Mouse (Mus musculus) liver, adult 2 months (tissue): ENCODE measurements around the gene Gm21887.
"Not testable (repeated sequence)": the region's sequence is repeated elsewhere in the genome, so short reads cannot be mapped to it uniquely, and the experiment has no call there.

Experiments used
- CTCF ChIP-seq: fragments of 200-500 bp; IDR thresholded peaks from 2 replicates; pipeline ENCODE4 v1.5.1; 2011; ENCODE audit warnings: low read depth, low read length, control low read depth
- POLR2A ChIP-seq: fragments of 200-500 bp; IDR thresholded peaks from 2 replicates; pipeline ENCODE4 v1.6.1; 2011; ENCODE audit warnings: low read length, control low read depth; ENCODE audit not compliant: insufficient read depth; ENCODE audit errors: extremely low read depth

DNA sequence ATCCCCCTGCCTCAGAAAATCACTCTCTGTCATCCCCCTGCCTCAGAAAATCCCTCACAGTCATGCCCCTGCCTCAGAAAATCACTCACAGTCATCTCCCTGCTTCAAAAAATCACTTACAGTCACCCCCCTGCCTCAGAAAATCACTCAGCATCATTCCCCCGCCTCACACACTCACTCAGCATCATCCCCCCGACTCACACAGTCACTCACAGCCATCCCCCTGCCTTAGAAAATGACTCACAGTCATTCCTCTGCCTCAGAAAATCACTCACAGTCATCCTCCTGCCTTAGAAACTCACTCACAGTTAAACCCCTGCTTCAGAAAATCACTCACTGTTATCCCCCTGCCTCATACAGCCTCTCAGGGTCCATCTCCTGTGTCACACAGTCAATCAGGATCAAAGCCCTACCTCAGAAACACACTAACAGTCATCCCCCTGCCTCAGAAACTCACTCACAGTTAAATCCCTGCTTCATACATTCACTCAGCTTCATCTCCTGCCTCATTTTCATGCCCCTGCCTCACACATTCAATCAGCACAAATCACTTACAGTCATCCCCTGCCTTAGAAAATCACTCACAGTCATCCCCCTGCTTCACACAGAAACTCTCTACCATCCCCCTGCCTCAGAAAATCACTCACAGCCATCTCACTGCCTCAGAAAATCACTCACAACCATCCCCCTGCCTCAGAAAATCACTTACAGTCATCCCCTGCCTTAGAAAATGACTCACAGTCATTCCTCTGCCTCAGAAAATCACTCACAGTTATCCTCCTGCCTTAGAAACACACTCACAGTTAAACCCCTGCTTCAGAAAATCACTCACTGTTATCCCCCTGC is 14.4 kb upstream of the Gm21887 start:
- not testable (repeated sequence) for TF ChIP-seq POLR2A, CTCF
